Mouse (Mus musculus): Measurements from ENCODE around the gene Atp1b2. TPM values are rescaled to one million over a fixed set of nuclear protein-coding genes. Genes with fewer than 3 reads are reported as not detected.
A peak's percentile ranks its signal among the peaks of the same experiment; 100 is the strongest.
"Not testable (repeated sequence)": the region's sequence is repeated elsewhere in the genome, so short reads cannot be mapped to it uniquely, and the experiment has no call there.

Gene Atp1b2
- polyA plus RNA-seq, 1 experiment from 2014 or later, result 21.7 TPM

DNA sequence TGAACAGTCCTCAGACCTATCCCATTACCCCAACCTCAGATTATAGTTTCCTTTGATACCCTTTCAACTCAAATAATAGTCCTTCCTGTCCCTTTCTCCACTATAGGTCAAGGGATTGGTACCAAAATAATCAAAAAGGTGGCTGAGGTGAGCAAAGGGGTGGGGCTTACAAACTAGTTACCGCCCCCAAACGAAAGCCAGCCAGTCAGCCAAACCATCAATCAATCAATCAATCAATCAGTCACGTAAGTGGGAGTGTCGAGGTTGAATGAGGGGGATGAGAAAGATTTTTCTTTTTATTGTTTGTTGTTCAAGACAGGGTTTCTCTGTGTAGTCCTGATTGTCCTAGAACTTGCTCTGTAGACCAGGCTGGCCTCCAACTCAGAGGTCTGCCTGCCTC is 17.3 kb upstream of the Atp1b2 start:
- peak overlapping the region; percentile 72; the same call in 1 of the 2 replicates for H3K4me2 ChIP-seq
- 66% methylated on average over 4 of the region's 4 CpGs for WGBS (ENCODE audit: insufficient replicate concordance)
- H3K36me3 ChIP-seq, result no peaks in the 10 kb centered on the region
- no peak overlapping the region for H3K9ac ChIP-seq
- H3K9me3 ChIP-seq (replicated peaks), result no peaks in the 10 kb centered on the region
- DNase-seq (no peak), ATAC-seq (ENCODE audit: low read depth) (no peak)
- 0 out of 2 replicates have a peak overlapping the region, but pooled peaks have one; percentile 59 for H3K4me3 ChIP-seq (replicated peaks)
- H3K27ac ChIP-seq, result no peak overlapping the region
- no peaks in the 10 kb centered on the region for H3K27me3 ChIP-seq
- H3K4me1 ChIP-seq (replicated peaks), result peaks cover 44% of the 10 kb centered on the region

DNA sequence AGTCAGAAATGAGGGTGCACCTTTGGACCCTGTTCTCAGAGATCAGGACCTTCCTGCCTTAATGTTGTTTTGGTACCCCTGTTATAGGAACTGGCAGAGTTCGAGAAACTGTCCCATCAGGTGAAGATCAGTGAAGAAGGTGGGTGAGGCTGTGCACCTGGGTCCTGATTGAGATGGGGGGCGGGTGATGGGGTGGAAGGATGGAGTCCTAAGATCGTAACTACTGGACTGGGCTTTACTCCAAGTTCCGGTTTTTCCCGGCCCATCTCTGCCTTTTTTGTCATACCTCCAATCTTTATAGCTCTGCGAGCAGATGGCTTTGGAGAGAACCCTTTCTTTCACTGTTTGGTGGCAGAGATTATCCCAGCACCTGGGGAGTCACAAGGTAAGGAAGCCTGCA is 16.7 kb upstream of the Atp1b2 start:
- Histone ChIP-seq H3K27ac (peak overlapping the region; percentile 79), H3K27me3 (no peaks in the 10 kb centered on the region), H3K9me3 (replicated peaks) (no peaks in the 10 kb centered on the region), H3K4me2 (peak overlapping the region; percentile 72), H3K4me1 (replicated peaks) (peaks cover 50% of the 10 kb centered on the region), H3K36me3 (no peaks in the 10 kb centered on the region), H3K4me3 (replicated peaks) (peak overlapping the region; percentile 59), H3K9ac (peak overlapping the region; percentile 66)
- DNase-seq (no peak), ATAC-seq (ENCODE audit: low read depth) (no peak)
- WGBS (ENCODE audit: insufficient replicate concordance), result 53% methylated on average over 6 of the region's 6 CpGs

DNA sequence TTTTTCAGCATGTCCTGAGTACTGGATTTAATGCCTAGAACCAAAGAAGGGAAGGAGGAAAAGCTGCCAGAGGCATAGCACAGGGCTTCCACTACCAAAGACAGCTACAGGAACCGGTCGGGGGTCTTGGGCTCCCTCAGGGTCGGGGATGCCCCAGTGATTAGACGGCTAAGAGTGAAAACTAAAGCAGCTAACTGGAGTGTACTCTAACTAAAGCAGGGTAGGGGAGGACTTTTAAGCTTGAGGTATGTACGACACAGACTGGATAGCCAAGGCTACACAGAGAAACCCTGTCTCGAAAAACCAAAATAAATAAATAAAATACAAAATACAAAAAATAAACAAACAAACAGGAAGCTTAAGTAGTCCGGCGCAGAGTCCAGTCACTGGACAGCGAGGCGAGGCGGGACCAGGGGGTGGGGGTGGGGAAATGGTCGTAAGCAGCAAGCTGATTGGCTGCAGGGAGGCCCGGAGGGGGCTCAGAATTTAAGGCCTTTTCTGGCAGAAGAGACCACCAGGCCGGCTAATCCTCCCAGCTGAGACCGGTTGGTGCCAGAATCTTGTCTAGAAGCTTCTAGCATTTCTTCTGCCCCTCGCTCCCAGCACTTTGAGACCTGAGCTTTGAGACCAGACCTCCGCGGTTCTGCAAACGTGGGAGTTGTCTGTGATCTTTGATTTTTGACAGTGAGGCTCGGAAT is 16.0 kb upstream of the Atp1b2 start, which contains the start of gene Sat2:
Gene Sat2, plus strand, starts transcription at position 454 of the 698 bp plus-strand sequence.
- peak; percentile 54 for ATAC-seq (ENCODE audit: low read depth)
- peaks cover 5% of the 10 kb centered on the region for H3K27me3 ChIP-seq
- peak within 1 kb of the TSS; percentile 66 for H3K9ac ChIP-seq
- DNase-seq, result no peak
- H3K4me1 ChIP-seq (replicated peaks), result peaks cover 55% of the 10 kb centered on the region
- 4% methylated on average over 20 of the region's 20 CpGs for WGBS (ENCODE audit: insufficient replicate concordance)
- H3K9me3 ChIP-seq (replicated peaks), result no peaks in the 10 kb centered on the region
- H3K4me2 ChIP-seq, result peak within 1 kb of the TSS; percentile 72
- peak within 1 kb of the TSS; percentile 59 for H3K4me3 ChIP-seq (replicated peaks)
- H3K27ac ChIP-seq, result peak within 1 kb of the TSS; percentile 79
- no peaks in the 10 kb centered on the region for H3K36me3 ChIP-seq

DNA sequence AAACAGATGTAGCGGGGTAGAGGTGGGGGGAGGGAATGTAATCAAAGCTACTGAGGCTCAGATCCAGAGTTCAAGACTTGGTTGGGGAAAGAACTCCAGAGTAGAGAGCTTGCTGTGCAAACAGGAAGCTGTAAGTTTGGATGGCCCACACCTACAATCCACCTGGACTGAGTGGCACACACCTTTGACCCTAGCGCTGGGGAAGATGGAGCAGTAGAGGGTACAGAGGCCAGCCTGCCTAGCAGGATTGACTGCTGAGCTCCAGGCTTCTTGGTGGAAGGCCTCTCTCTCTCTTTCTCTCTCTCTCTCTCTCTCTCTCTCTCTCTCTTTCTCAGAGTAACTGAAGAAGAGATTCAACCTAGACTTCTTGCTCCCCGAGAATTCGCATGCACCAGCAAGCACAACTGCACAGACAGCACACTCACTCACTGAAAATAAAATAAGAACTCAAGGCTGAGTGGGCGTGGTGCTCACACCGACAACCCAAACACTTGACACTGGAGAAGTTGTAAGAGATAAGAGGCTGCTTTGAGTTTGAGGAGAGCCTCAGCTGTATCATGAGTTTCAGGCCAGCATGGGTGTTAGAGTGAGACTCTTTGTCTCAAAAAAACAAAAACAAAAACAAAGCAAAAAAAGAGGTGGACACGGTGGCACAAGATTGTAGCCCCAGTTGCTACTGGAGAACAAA is 14.8 kb upstream of the Atp1b2 start:
- H3K4me3 ChIP-seq (replicated peaks), result no peak overlapping the region
- 37% methylated on average over 7 of the region's 7 CpGs for WGBS (ENCODE audit: insufficient replicate concordance)
- DNase-seq, result no peak
- peaks cover 55% of the 10 kb centered on the region for H3K4me1 ChIP-seq (replicated peaks)
- no peaks in the 10 kb centered on the region for H3K9me3 ChIP-seq (replicated peaks)
- peak overlapping the region; percentile 72 for H3K4me2 ChIP-seq
- H3K36me3 ChIP-seq, result no peaks in the 10 kb centered on the region
- H3K9ac ChIP-seq, result peak overlapping the region; percentile 66; the same call in 1 of the 2 replicates
- H3K27me3 ChIP-seq, result peaks cover 5% of the 10 kb centered on the region
- H3K27ac ChIP-seq, result peak overlapping the region; percentile 79
- ATAC-seq (ENCODE audit: low read depth), result peak; percentile 49; the same call in 1 of the 2 replicates

DNA sequence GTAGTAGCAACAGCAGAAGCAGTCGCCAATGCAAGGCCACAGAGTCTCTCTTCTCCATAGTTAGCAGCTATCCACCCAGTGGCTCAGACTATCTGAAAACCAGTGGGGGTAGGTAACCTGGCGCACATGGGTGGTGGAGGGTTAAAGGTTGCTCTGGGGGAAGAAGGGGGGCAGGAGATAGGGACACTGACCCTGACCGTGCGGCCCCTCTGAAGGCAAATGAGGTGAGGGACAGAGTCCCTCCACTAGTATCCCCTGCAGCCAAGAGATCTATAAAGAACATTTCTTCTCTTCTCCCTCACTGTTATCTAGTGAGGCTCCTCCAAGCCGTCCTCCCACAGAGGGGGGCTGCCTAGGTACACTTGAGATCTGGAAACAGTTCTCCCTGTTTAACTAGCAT is 12.1 kb upstream of the Atp1b2 start, which contains the start of gene Shbg:
Gene Shbg, minus strand, starts transcription at position 101 of the 400 bp plus-strand sequence.
- peak; percentile 32 for ATAC-seq (ENCODE audit: low read depth)
- no peak for DNase-seq
- peaks cover 9% of the 10 kb centered on the region for H3K27me3 ChIP-seq
- peak within 1 kb of the TSS; percentile 22 for H3K4me3 ChIP-seq (replicated peaks)
- 38% methylated on average over 5 of the region's 5 CpGs for WGBS (ENCODE audit: insufficient replicate concordance)
- peak within 1 kb of the TSS; percentile 39; the same call in 1 of the 2 replicates for H3K9ac ChIP-seq
- peak within 1 kb of the TSS; percentile 55 for H3K27ac ChIP-seq
- H3K4me1 ChIP-seq (replicated peaks), result peaks cover 66% of the 10 kb centered on the region
- no peaks in the 10 kb centered on the region for H3K36me3 ChIP-seq
- H3K4me2 ChIP-seq, result peak within 1 kb of the TSS; percentile 47
- H3K9me3 ChIP-seq (replicated peaks), result no peaks in the 10 kb centered on the region

DNA sequence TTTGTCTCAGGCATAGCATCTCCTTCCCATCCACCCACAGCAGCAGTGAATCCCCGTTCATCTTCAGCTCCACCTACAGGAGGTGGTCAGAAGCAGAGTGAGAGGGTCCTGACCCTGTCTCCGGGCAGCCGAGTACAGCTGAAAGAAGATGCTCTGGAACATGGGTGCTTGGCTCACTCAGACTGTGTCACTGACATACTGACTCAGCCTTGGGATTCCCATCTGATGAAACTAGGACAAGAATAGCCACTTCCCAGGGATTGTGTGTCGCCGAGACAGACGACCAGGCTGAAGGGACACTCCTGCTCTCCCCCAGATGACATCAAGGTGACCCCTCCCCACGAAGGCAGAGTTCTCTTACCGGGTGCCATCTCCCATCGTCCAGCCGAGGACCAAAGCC is 11.0 kb upstream of the Atp1b2 start:
- H3K27ac ChIP-seq, result peak overlapping the region; percentile 55; the same call in 1 of the 2 replicates
- DNase-seq (no peak), ATAC-seq (ENCODE audit: low read depth) (no peak)
- WGBS (ENCODE audit: insufficient replicate concordance), result 48% methylated on average over 10 of the region's 10 CpGs
- no peaks in the 10 kb centered on the region for H3K9me3 ChIP-seq (replicated peaks)
- H3K4me2 ChIP-seq, result peak overlapping the region; percentile 47
- peaks cover 62% of the 10 kb centered on the region for H3K4me1 ChIP-seq (replicated peaks)
- no peaks in the 10 kb centered on the region for H3K36me3 ChIP-seq
- peak overlapping the region; percentile 39; the same call in 1 of the 2 replicates for H3K9ac ChIP-seq
- H3K27me3 ChIP-seq, result peaks cover 9% of the 10 kb centered on the region
- peak overlapping the region; percentile 22 for H3K4me3 ChIP-seq (replicated peaks)

DNA sequence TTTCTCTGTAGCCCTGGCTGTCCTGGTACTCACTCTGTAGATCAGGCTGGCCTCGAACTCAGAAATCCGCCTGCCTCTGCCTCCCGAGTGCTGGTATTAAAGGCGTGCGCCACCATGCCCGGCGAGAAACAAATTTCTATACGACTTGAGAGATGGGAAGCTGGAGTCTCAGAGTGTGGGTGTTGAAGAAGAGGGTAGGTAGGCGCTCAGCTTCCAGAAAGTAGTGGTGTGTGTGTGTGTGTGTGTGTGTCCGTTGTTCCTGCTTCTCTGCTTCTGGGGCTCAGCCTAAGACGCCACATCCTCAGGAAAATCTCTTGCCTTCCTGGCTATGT is 8.5 kb upstream of the Atp1b2 start:
- ATAC-seq (ENCODE audit: low read depth); H3K27ac ChIP-seq; DNase-seq; H3K36me3 ChIP-seq; H3K9me3 ChIP-seq (replicated peaks); H3K27me3 ChIP-seq: not testable (repeated sequence)
- peak overlapping the region; percentile 57 for H3K4me3 ChIP-seq (replicated peaks)
- H3K9ac ChIP-seq, result peak overlapping the region; percentile 70; the same call in 1 of the 2 replicates
- H3K4me1 ChIP-seq (replicated peaks), result peaks cover 59% of the 10 kb centered on the region
- WGBS (ENCODE audit: insufficient replicate concordance), result 28% methylated on average over 11 of the region's 11 CpGs
- H3K4me2 ChIP-seq, result peak overlapping the region; percentile 75

DNA sequence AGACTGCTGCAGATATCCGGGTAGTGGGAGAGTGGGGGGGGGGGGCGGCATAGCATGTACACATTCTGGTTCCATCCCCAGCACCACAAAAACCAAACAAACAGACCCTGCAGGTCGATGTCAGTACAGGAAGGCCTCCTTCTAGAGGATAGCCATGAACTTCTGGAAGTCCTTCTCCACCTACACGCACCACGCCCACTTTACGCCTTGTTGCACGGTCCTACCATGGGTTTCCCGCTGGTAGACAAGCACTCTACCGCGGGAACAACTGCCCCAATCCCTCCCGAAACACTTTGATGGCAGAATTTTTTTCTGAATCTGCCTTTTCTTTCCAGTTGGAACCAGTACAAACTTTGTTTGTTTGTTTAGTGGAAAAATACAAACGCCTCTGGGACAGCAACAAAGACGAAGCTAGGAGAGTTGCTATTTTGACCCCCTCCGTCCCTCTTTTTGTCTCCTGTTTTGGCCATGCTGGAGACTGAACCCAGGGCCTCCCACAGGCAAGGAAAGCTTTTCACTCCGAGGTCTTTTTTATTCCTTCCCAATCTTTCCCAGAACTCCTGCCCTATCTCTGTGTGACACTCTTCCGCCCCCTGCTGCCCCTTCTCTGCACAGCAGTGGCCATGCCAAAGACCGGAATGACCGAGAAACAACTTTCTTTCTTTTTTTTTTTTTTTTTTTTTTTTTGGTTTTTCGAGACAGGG is 8.0 kb upstream of the Atp1b2 start:
- H3K27me3 ChIP-seq, result peaks cover 9% of the 10 kb centered on the region
- H3K4me2 ChIP-seq, result peak overlapping the region; percentile 75
- peak overlapping the region; percentile 57 for H3K4me3 ChIP-seq (replicated peaks)
- peak; percentile 70 for DNase-seq
- peak; percentile 65 for ATAC-seq (ENCODE audit: low read depth)
- peaks cover 64% of the 10 kb centered on the region for H3K4me1 ChIP-seq (replicated peaks)
- H3K9me3 ChIP-seq (replicated peaks), result no peaks in the 10 kb centered on the region
- peak overlapping the region; percentile 70 for H3K9ac ChIP-seq
- H3K36me3 ChIP-seq, result no peaks in the 10 kb centered on the region
- peak overlapping the region; percentile 29 for H3K27ac ChIP-seq
- 4% methylated on average over 19 of the region's 19 CpGs for WGBS (ENCODE audit: insufficient replicate concordance)

DNA sequence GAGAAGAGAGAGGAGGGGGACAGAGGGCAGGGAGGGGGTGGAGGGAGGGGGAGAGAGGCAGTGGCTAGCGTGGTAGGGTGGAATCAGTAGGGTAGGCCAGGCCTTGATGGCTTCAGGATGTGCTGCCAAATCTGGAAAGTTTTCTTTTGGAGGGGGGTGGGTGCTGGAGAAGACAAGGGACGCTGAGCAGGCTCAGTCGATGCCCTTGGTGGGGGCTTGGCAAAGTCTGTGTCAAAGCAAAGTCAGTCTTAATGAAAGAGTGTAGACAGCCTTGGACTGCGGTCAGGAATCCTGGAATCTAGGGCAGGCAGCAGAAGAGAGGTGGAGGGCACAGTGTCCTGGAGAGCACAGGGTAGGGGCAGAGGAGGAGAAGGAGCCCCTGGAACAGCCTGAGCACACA is 5.2 kb upstream of the Atp1b2 start:
- DNase-seq, result no peak
- H3K4me2 ChIP-seq, result no peak overlapping the region
- peaks cover 71% of the 10 kb centered on the region for H3K4me1 ChIP-seq (replicated peaks)
- H3K27ac ChIP-seq, result no peak overlapping the region
- no peak overlapping the region for H3K9ac ChIP-seq
- H3K27me3 ChIP-seq, result peaks cover 4% of the 10 kb centered on the region; the same call in 1 of the 2 replicates
- H3K9me3 ChIP-seq (replicated peaks), result no peaks in the 10 kb centered on the region
- no peak for ATAC-seq (ENCODE audit: low read depth)
- H3K36me3 ChIP-seq, result no peaks in the 10 kb centered on the region
- no peak overlapping the region for H3K4me3 ChIP-seq (replicated peaks)
- whole genome bisulfite sequencing (ENCODE audit: insufficient replicate concordance), result 66% methylated on average over 4 of the region's 4 CpGs

DNA sequence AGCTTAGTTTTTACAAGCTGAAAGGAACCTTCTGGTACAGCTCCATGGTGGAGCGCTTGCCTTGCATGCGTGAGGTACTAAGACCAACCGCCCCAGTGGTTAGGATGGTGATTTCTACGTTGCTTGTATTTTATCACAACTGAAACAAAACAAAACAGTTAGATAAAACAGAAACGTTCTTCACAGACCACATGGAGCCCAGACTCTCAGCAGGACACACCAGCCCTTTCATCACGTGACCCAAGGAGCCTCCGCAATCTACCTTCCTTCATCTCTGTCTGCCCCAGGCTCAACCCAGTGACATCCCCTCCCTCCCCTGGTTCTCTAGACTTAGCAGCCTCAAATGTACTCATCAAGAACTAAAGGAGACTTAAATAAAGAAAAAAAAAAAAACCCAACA is 3.7 kb upstream of the Atp1b2 start:
- Histone ChIP-seq H3K4me2 (peak overlapping the region; percentile 33), H3K27me3 (no peaks in the 10 kb centered on the region), H3K36me3 (no peaks in the 10 kb centered on the region), H3K4me3 (replicated peaks) (no peak overlapping the region), H3K4me1 (replicated peaks) (peaks cover 82% of the 10 kb centered on the region), H3K27ac (peak overlapping the region; percentile 89), H3K9me3 (replicated peaks) (no peaks in the 10 kb centered on the region), H3K9ac (peak overlapping the region; percentile 47)
- peak; percentile 47 for DNase-seq
- 10% methylated on average over 7 of the region's 7 CpGs for WGBS (ENCODE audit: insufficient replicate concordance)
- peak; percentile 30; the same call in 1 of the 2 replicates for ATAC-seq (ENCODE audit: low read depth)

DNA sequence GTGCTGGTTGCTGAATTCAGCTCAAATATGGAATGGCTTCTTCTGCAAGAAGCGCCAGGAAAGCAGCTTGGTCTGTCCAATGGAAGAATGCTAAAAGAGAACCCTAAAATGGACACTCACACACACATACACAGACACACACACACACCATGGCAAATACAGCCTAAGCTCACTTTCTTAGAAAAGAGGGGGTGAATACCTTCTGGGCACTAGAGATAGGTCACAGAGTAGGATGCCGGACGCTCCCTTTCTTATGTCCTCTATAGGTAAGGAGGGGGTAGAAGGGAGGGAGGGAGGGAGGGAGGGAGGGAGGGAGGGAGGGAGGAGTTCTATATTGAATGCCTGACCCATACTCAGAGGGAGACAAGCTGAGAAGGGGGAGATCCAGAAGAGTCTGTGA is 2.8 kb upstream of the Atp1b2 start:
- Histone ChIP-seq H3K4me1 (replicated peaks) (peaks cover 83% of the 10 kb centered on the region), H3K4me2 (peak overlapping the region; percentile 33), H3K36me3 (no peaks in the 10 kb centered on the region; the same call in 1 of the 2 replicates), H3K4me3 (replicated peaks) (no peak overlapping the region), H3K27me3 (no peaks in the 10 kb centered on the region), H3K27ac (peak overlapping the region; percentile 89), H3K9ac (peak overlapping the region; percentile 47), H3K9me3 (replicated peaks) (no peaks in the 10 kb centered on the region)
- ATAC-seq (ENCODE audit: low read depth) (peak; percentile 30), DNase-seq (no peak)
- WGBS (ENCODE audit: insufficient replicate concordance), result 50% methylated on average over 3 of the region's 3 CpGs

All from liver, embryonic 13.5 days (tissue).